Mouse (Mus musculus) heart, adult 8-10 months (tissue): ENCODE measurements around the gene Abhd2. TPM values are rescaled to one million over a fixed set of nuclear protein-coding genes. Genes with fewer than 3 reads are reported as not detected.
A peak's percentile ranks its signal among the peaks of the same experiment; 100 is the strongest.

Source experiments
- DNase-seq: peaks from one replicate; pipeline ENCODE4 v3.0.0; 2022; ENCODE audit warnings: low spot score
- total RNA-seq, 4 experiments: library from RNA; stranded (reverse); gene quantifications; 2 replicates each; pipeline ENCODE4 v1.2.4; 2022

Abhd2 gene
- total RNA-seq, 4 experiments from 2014 or later: 25.5 to 43.7 (median 29.9) TPM

GRCm38 (mm10) chr7:79318110-79318801 is 45.3 kb downstream of the Abhd2 start:
- no peak for DNase-seq

GRCm38 (mm10) chr7:79323855-79324254 is 50.9 kb downstream of the Abhd2 start:
- DNase-seq: no peak

GRCm38 (mm10) chr7:79328769-79329168 is 55.8 kb downstream of the Abhd2 start:
- no peak for DNase-seq

- DNase-seq: no peak
These were observed 58.2 kb downstream of the Abhd2 start for GRCm38 (mm10) chr7:79331197-79331596.

GRCm38 (mm10) chr7:79333419-79333818 is 60.4 kb downstream of the Abhd2 start:
- DNase-seq: no peak

- DNase-seq: no peak
These were observed 63.4 kb downstream of the Abhd2 start for GRCm38 (mm10) chr7:79336362-79336910.

- DNase-seq: peak; percentile 50
These were observed 72.9 kb downstream of the Abhd2 start for GRCm38 (mm10) chr7:79345902-79346301.

GRCm38 (mm10) chr7:79346555-79347075 is 73.6 kb downstream of the Abhd2 start:
- DNase-seq: no peak

- peak; percentile 21 for DNase-seq
These were observed 74.3 kb downstream of the Abhd2 start for GRCm38 (mm10) chr7:79347108-79347813.

- no peak for DNase-seq
These were observed 75.8 kb downstream of the Abhd2 start for GRCm38 (mm10) chr7:79348816-79349215.

- peak; percentile 78 for DNase-seq
These were observed 76.9 kb downstream of the Abhd2 start for GRCm38 (mm10) chr7:79349738-79350386.

GRCm38 (mm10) chr7:79358350-79359182 is 85.6 kb downstream of the Abhd2 start:
- DNase-seq: peak; percentile 42

GRCm38 (mm10) chr7:79359183-79359435 is 86.1 kb downstream of the Abhd2 start:
- peak; percentile 13 for DNase-seq

GRCm38 (mm10) chr7:79360056-79360455 is 87.1 kb downstream of the Abhd2 start:
- DNase-seq: no peak

- DNase-seq: no peak
These were observed 89.2 kb downstream of the Abhd2 start for GRCm38 (mm10) chr7:79362208-79362607.

- DNase-seq: no peak
These were observed 89.8 kb downstream of the Abhd2 start for GRCm38 (mm10) chr7:79362830-79363229.

GRCm38 (mm10) chr7:79363370-79364043 is 90.5 kb downstream of the Abhd2 start:
- DNase-seq: peak; percentile 62

GRCm38 (mm10) chr7:79368664-79369063 is 95.7 kb downstream of the Abhd2 start:
- DNase-seq: no peak

- DNase-seq: no peak
These were observed 96.4 kb downstream of the Abhd2 start for GRCm38 (mm10) chr7:79369416-79369815.

GRCm38 (mm10) chr7:79371321-79371879 is 98.4 kb downstream of the Abhd2 start:
- DNase-seq: peak; percentile 52

GRCm38 (mm10) chr7:79374017-79374416 is 101.0 kb downstream of the Abhd2 start:
- DNase-seq: no peak
